Mouse (Mus musculus) midbrain, embryonic 12.5 days (tissue): ENCODE data around the gene Anapc2. TPM values are rescaled to one million over a fixed set of nuclear protein-coding genes. Genes with fewer than 3 reads are reported as not detected.

Source experiments
- polyA plus RNA-seq: library from polyadenylated mRNA; unstranded; fragments of >200 nt; fragmentation: Nextera tagmentation; extraction: Ambion mirVana; gene quantifications from 2 replicates; pipeline ENCODE4 v1.2.1, GENCODE M21; 2016

Anapc2 gene
- polyA plus RNA-seq, 1 experiment from 2014 or later, result 144 TPM

Other genes starting within 250 kb of the Anapc2 start
- 102 and 104 TPM in 2 replicates for gene Nsmf, start 218.1 kb upstream of the Anapc2 start, polyA plus RNA-seq
- gene Entpd8, start 192.2 kb upstream of the Anapc2 start, polyA plus RNA-seq, result not detected in 2 replicates
- not detected in 2 replicates for gene Noxa1, start 177.3 kb upstream of the Anapc2 start, polyA plus RNA-seq
- 91.2 and 92.1 TPM in 2 replicates for gene Nrarp, start 91.7 kb upstream of the Anapc2 start, polyA plus RNA-seq
- 1.4 and 1.6 TPM in 2 replicates for gene Tor4a, start 75.6 kb upstream of the Anapc2 start, polyA plus RNA-seq
- gene Nelfb, start 61.0 kb upstream of the Anapc2 start, polyA plus RNA-seq, result 118 and 123 TPM in 2 replicates
- gene Stpg3, start 57.8 kb upstream of the Anapc2 start, polyA plus RNA-seq, result not detected in 2 replicates
- gene Fam166a, start 53.7 kb upstream of the Anapc2 start, polyA plus RNA-seq, result 0.21 and 1.6 TPM in 2 replicates
- gene Tubb4b, start 47.8 kb upstream of the Anapc2 start, polyA plus RNA-seq, result 460 and 476 TPM in 2 replicates
- not detected in 2 replicates for gene Slc34a3, start 38.1 kb upstream of the Anapc2 start, polyA plus RNA-seq
- gene Rnf224, start 35.7 kb upstream of the Anapc2 start, polyA plus RNA-seq, result not detected in 2 replicates
- 31.9 and 35.3 TPM in 2 replicates for gene Rnf208, start 30.2 kb upstream of the Anapc2 start, polyA plus RNA-seq
- not detected in 2 replicates for gene Cysrt1, start 30.0 kb upstream of the Anapc2 start, polyA plus RNA-seq
- gene AL732309.1, start 25.6 kb upstream of the Anapc2 start, polyA plus RNA-seq, result 5.1 and 5.2 TPM in 2 replicates
- 20.6 and 23.6 TPM in 2 replicates for gene Tmem203, start 17.0 kb upstream of the Anapc2 start, polyA plus RNA-seq
- 10.1 and 10.2 TPM in 2 replicates for gene Tprn, start 9.9 kb upstream of the Anapc2 start, polyA plus RNA-seq
- gene Ssna1, start within 50 bp of the Anapc2 start, polyA plus RNA-seq, result 210 and 216 TPM in 2 replicates
- gene Tmem210, start 15.7 kb downstream of the Anapc2 start, polyA plus RNA-seq, result not detected in 2 replicates
- gene Lrrc26, start 17.4 kb downstream of the Anapc2 start, polyA plus RNA-seq, result not detected in 2 replicates
- gene Grin1, start 46.7 kb downstream of the Anapc2 start, polyA plus RNA-seq, result 6.1 and 8.2 TPM in 2 replicates
- gene Man1b1, start 59.9 kb downstream of the Anapc2 start, polyA plus RNA-seq, result 72.2 and 72.9 TPM in 2 replicates
- gene Dpp7, start 83.9 kb downstream of the Anapc2 start, polyA plus RNA-seq, result 19.5 and 20.5 TPM in 2 replicates
- gene Uap1l1, start 93.2 kb downstream of the Anapc2 start, polyA plus RNA-seq, result 2.9 and 7.4 TPM in 2 replicates
- 52.1 and 52.3 TPM in 2 replicates for gene Sapcd2, start 99.8 kb downstream of the Anapc2 start, polyA plus RNA-seq
- 0.20 TPM in 2 replicates for gene Entpd2, start 123.4 kb downstream of the Anapc2 start, polyA plus RNA-seq
- 216 and 221 TPM in 2 replicates for gene Npdc1, start 126.9 kb downstream of the Anapc2 start, polyA plus RNA-seq
- gene Fut7, start 150.8 kb downstream of the Anapc2 start, polyA plus RNA-seq, result 0.09 TPM in 1 of 2 replicates, not detected in the other
- 9.4 and 10.3 TPM in 2 replicates for gene Abca2, start 156.2 kb downstream of the Anapc2 start, polyA plus RNA-seq
- gene Clic3, start 184.4 kb downstream of the Anapc2 start, polyA plus RNA-seq, result 2.5 and 2.9 TPM in 2 replicates
- 42.9 and 48.6 TPM in 2 replicates for gene Paxx, start 188.6 kb downstream of the Anapc2 start, polyA plus RNA-seq
- gene Ptgds, start 197.6 kb downstream of the Anapc2 start, polyA plus RNA-seq, result 1.5 and 1.8 TPM in 2 replicates
- gene Lcn12, start 221.4 kb downstream of the Anapc2 start, polyA plus RNA-seq, result not detected in 2 replicates
- 104 and 112 TPM in 2 replicates for gene Fbxw5, start 228.3 kb downstream of the Anapc2 start, polyA plus RNA-seq
- gene C8g, start 229.2 kb downstream of the Anapc2 start, polyA plus RNA-seq, result 5.1 and 5.3 TPM in 2 replicates